Mouse (Mus musculus) heart, adult 8-10 months (tissue): Measurements from ENCODE around the gene Tpm4. TPM values are rescaled to one million over a fixed set of nuclear protein-coding genes. Genes with fewer than 3 reads are reported as not detected.

Source experiments
- DNase-seq: peaks from one replicate; pipeline ENCODE4 v3.0.0; 2022; ENCODE audit warnings: low spot score
- total RNA-seq, 4 experiments: library from RNA; stranded (reverse); gene quantifications; 2 replicates each; pipeline ENCODE4 v1.2.4; 2022

Gene Tpm4
- total RNA-seq, 4 experiments from 2014 or later = 58.6 to 106 (median 81.9) TPM

- DNase-seq = no peak
These were observed 8.6 kb downstream of the Tpm4 start for GRCm38 (mm10) chr8:72143256-72143824.

- no peak for DNase-seq
These were observed 9.7 kb downstream of the Tpm4 start for GRCm38 (mm10) chr8:72144345-72144975.

GRCm38 (mm10) chr8:72145511-72145910, 10.7 kb downstream of the Tpm4 start:
- no peak for DNase-seq

DNA sequence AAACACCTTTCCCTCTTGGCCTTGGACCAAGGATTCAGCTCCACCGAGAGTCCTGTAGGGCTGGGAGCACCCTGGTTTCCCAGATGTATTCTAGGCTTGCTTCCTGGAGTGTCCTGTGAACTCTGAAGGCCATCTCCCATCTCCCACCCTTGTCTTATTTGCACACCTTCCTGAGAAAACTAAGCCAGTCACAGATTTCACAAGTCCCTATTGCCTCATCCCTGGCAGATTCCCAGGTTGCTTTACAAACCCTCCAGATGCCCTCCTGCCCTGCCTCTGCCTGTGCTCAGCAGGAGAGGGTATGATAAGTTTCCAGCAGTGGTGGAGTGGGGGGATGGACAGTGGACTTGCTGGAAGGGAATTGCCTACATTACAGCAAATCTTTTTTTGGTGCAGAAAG, 11.3 kb downstream of the Tpm4 start:
- no peak for DNase-seq

- DNase-seq = no peak
These were observed 11.8 kb downstream of the Tpm4 start for GRCm38 (mm10) chr8:72146556-72146955.

DNA sequence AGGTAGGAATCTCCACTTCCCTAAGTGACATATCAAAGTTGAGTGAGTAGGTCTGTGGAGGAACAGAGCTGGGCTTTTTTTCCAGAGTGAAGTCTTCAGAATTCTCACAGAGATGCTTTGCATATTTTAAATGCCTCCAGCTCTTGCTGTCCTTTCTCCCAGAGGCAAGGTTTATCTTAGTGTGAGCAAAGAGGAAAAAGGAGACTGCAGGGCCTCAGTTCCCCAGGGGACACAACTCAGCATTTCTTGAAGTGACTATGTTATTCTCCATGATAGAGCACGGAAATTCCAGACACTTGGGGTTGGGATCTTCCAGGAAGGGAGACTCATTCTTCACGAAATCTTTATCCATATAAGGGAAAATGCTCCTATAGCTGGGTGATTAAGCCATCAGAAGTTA, 12.5 kb downstream of the Tpm4 start:
- no peak for DNase-seq

- no peak for DNase-seq
These were observed 14.3 kb downstream of the Tpm4 start for GRCm38 (mm10) chr8:72149056-72149455.

DNA sequence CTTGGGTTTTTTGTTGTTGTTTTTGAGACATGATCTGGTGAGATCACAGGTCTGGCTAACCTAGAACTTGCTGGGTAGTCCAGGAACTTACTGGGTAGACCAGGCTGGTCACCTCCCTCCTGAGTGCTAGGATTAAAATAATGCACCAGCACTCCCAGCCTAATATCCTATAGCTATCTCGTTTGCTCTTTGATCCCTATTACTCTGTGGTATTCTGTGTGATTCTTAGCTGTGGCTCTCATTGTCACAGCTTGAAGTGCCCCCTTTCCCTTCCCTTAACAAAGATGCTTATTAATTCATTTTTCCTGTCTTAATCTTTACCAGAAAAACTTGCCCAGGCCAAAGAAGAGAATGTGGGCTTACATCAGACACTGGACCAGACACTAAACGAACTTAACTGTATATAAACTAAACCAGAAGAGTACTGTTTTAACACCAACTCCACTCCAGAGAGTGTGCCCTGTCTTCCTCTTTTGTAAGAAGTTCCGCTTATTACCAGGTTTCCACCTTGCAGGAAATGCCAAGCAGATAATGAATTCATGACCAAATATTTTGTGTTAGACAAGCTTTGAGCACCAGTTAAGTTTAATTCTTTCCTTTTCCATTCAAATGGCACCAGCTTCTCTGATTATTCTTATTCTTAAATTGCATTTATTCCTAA, 16.8 kb downstream of the Tpm4 start:
- DNase-seq = no peak

- DNase-seq = no peak
These were observed 18.6 kb downstream of the Tpm4 start for GRCm38 (mm10) chr8:72153382-72153781.

- DNase-seq = no peak
These were observed 23.3 kb downstream of the Tpm4 start for GRCm38 (mm10) chr8:72158096-72158495.

DNA sequence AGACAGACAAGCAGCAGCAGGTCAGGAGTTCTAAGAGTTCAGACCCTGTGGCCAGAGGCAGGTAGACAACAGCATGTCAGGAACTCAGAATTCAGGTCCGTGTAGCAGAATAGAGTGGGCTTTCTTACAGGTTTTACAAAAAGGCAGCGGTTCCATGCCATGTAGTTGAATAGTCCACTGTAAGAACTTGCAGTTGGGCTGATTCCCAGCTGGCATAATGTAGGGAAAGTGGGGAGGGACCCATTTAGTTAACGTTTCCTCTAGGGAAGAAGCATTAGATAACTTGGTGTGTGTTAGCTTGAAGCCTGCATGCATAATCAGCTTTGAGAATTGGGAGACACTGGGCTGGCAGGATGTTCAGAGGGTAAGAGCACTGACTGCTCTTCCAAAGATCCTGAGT, 24.0 kb downstream of the Tpm4 start:
- no peak for DNase-seq

DNA sequence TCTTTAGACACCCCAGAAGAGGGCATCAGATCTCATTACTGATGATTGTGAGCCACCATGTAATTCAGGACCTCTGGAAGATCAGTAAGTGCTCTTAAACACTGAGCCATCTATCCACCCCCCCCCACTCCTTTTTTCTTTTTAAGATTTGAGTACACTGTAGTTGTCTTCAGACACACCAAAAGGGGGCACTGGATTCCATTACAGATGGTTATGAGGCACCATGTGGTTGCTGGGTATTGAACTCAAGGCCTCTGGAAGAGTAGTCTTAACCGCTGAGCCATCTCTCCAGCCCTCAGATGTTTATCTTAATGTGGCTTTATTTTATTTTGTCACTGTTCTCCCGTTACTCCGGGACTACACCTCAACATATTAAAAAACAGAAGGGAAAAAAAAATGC, 25.2 kb downstream of the Tpm4 start:
- no peak for DNase-seq

DNA sequence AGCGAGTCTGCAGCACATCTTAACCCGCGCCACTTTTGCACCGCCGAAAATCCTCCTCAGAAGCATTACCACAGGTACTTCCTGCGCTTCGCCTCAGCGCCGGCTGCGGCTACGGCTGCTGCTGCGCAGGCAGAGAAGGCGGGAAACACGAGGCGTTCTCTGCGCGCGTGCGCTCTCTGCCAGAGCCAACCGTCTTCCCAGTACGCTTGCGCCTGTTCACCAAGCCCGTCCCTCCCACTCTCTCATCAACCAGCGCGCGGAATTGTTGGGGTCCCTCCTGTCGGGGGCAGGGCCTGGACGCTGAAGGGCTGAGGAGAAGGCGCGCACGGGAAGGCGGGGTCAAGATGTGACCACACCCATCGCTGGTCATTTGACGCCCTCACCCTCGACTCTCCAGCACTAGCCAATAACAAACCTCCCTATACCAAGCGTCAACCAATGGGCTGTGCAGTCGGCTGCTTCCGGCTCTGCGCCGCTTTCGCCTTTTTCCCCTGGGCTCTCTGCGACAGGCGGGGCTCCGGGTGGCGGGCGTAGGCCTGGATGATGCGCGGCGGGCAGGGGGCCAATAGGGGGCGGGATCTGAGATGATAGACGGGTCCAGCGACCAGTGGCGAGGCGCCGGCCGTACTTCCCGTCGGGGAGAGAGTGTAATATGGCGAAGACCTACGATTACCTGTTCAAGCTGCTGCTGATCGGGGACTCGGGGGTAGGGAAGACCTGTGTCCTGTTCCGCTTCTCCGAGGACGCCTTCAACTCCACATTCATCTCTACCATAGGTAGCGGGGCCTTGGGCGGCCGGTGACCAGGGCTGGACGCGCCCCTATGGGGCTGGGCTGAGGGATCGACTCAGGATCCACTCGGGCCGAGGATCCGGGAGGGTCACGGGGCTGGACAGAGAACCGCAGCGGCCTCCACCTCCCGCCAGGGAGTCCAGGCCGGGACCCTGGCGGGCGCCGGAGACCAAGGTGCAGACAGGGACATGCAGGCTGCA, 26.2 kb downstream of the Tpm4 start, which contains the start of gene Rab8a:
TSS of gene Rab8a (plus strand) at position 494 of the 991 bp plus-strand sequence.
- DNase-seq = peak; percentile 100

DNA sequence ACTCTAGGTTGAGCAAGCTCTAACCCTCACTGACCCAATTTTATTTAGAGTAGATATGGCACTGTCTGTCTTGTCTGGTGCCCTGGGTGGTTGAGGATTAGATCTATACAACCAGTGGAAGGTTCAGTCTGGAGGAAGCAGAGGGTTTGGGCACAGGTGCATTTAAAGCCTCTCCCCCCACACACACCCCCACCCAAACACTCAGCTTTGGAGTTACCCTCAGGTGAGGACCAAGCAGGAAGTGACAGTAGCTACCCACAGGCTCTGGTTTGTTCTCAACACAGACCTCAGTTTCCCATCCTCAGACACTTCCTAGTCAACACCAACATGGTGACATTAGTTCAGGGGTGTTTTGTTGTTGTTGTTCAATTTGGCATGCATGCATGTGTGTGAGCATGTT, 28.0 kb downstream of the Tpm4 start:
- DNase-seq = no peak

DNA sequence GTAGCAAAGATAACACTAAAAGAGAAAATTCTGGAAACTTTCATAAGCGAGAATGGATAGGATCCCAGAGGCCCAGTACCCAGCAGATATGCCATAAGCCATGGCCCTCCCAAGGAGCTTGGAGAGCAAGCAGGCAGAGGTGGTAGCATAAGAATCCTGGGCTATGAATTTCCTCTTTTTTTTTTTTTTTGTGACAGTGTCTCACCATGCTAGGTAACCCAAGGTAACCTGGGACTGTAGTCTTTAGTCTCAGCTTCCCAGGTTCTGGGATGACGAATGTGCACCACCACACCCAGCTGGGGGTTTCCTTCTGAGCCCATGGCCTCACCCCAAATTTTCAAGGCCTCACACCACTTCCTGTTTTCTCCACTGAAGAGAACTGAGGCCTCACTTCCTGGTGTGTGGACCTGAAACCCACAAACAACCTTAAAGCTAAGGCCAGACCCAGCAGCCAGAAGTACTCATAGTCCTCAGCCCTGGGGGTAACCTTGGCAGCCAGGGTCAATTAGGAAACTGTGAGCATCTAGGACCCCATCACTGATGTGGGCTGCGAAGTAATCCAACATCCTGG, 34.4 kb downstream of the Tpm4 start:
- DNase-seq = no peak

DNA sequence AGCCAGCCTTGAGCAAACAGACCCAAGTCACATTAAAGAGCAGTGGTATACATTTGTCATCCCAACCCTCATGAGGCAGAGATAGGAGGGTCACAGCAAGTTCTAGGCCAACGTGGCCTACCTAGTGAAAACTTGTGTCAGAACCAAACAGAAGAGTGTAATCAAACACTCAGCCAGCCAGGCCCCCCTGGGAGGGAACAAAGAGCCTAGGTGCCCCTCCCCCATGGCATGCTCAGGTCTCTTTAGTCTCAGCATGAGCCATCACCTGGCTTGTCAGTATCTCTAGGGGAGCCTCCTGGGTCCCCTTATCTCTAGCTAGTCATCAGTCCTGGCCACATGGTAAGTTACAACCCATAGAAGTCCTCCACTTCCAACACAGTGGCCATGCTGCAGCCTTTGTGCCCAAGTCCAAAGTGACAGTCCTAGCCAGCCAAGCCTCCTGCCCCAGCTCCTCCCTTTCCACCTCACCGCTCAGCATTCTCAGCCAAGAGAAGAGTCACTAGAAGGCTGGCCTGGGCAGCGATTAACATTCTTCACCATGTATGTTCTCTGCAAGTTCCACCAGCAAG, 35.0 kb downstream of the Tpm4 start:
- no peak for DNase-seq

- DNase-seq = peak; percentile 79
These were observed 42.7 kb downstream of the Tpm4 start for GRCm38 (mm10) chr8:72177346-72177925.

GRCm38 (mm10) chr8:72183554-72184202, 48.9 kb downstream of the Tpm4 start:
- no peak for DNase-seq

DNA sequence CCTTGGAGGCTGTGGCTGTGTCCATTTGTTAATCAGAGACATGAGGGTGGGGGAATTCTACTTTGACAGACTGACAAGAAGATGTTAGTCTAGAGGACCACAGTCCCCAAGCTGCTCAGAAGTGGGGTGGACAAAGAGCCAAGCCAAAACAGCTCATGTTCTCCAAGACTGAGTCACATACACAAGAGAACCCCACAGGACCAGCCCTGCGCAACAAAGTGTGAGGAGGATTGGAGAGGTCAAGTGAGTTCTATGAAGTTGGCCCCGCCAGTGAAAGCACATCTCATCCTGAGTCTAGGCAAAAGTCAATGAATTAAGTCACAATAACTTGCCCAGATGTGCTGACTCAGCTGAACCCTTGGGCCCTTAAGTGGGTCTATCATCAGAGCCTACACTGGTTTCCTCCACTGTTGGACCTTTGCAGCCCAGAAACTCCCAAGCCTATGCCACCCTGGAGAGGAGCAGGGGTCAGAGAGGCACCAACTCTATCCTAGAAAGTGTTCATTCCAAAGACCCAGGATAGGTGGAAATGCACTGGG, 53.1 kb downstream of the Tpm4 start:
- DNase-seq = no peak
